Mouse (Mus musculus) kidney, postnatal 0 days (tissue): Measurements from ENCODE around the gene Rps12. TPM values are rescaled to one million over a fixed set of nuclear protein-coding genes. Genes with fewer than 3 reads are reported as not detected.
A peak's percentile ranks its signal among the peaks of the same experiment; 100 is the strongest.

Source experiments
- ATAC-seq: fragments of 200-750 bp; cut with Nextera tagmentation; replicated peaks from 2 replicates; pipeline ENCODE4 v1.8.0; 2017; ENCODE audit warnings: low read depth, moderate number of reproducible peaks, moderate TSS enrichment, moderate library complexity; ENCODE audit not compliant: low FRiP score
- DNase-seq: peaks from one replicate; pipeline ENCODE4 v3.0.0-alpha.2; 2016; ENCODE audit warnings: low spot score
- H3K27ac ChIP-seq: fragments of 300-500 bp; sonication (generic); 2 replicates; pipeline ENCODE4 v1.5.1; 2014; ENCODE audit warnings: mild to moderate bottlenecking
- H3K27me3 ChIP-seq: fragments of 300-500 bp; sonication (generic); 2 replicates; pipeline ENCODE4 v1.6.1; 2014; ENCODE audit warnings: low read length, mixed read lengths; ENCODE audit not compliant: insufficient read depth
- H3K36me3 ChIP-seq: fragments of 300-500 bp; sonication (generic); 2 replicates; pipeline ENCODE4 v1.6.1; 2014; ENCODE audit warnings: low read length, mixed read lengths; ENCODE audit not compliant: insufficient read depth
- H3K4me1 ChIP-seq: fragments of 300-500 bp; sonication (generic); replicated peaks from 2 replicates; pipeline ENCODE4 v1.6.1; 2014; ENCODE audit warnings: antibody characterized with exemption, low read length, mixed read lengths; ENCODE audit not compliant: insufficient read depth
- H3K4me2 ChIP-seq: fragments of 300-500 bp; sonication (generic); 2 replicates; pipeline ENCODE4 v1.6.1; 2014; ENCODE audit warnings: mild to moderate bottlenecking, low read length, moderate library complexity, mixed read lengths
- H3K4me3 ChIP-seq: fragments of 300-500 bp; sonication (generic); replicated peaks from 2 replicates; pipeline ENCODE4 v1.5.1; 2014; ENCODE audit warnings: low read depth, low read length
- H3K9ac ChIP-seq: fragments of 300-500 bp; sonication (generic); 2 replicates; pipeline ENCODE4 v1.6.1; 2014; ENCODE audit warnings: low read depth, low read length
- H3K9me3 ChIP-seq: fragments of 300-500 bp; sonication (generic); replicated peaks from 2 replicates; pipeline ENCODE4 v1.6.1; 2016; ENCODE audit warnings: low read length, inconsistent platforms, mixed read lengths
- CTCF ChIP-seq: IDR thresholded peaks from 2 replicates; pipeline ENCODE4 v1.5.1; 2016; ENCODE audit warnings: antibody characterized with exemption, low read depth, mild to moderate bottlenecking, moderate library complexity
- WGBS: fragments of 180-500 bp; shearing (Covaris S2); extraction: QIAGEN DNeasy Blood & Tissue Kit; methylation state at CpG from one replicate; pipeline ENCODE4 v1.1.7; 2014; 5-methylcytosine and 5-hydroxymethylcytosine counted together
- polyA plus RNA-seq: library from polyadenylated mRNA; unstranded; fragments of >200 nt; fragmentation: Nextera tagmentation; extraction: Ambion mirVana; gene quantifications from 2 replicates; pipeline ENCODE4 v1.2.1, GENCODE M21; 2015

Gene Rps12
- polyA plus RNA-seq = 225 and 241 TPM in 2 replicates

DNA sequence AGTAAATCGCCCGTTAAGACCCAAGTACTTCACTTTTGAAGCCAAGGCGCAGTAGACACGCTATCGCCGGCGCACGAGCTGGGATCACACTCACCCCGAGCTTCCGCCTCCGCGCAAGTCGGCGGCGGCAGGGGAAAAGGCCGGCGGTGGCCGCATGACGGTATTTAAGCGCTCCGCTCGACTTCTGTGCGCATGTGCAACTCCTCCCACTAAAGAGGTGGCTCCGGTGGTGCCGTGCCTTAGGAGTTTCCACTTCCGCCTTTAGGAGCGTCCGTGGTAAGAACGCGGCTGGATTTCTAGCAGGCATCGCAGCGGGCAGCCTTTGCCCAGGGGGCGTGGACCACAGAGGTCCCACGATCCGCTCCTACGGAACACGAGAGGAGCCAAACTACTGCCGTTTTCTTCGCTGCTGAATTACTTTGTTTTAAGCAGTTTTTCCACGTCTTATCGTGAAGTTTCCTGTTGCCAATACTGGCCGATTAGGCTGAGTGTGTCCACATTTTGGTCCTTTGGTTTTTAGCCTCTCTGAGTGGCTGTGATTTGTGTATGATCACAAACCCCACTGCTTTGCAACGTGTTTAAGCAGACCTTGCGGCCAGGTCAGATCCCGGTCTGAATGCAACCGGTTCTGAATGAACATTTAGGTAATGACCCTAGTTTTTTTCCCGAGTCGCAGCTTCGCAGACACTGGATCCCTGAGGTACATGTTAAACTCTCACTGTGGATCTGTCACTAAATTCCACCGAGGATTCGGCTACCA, at the start of gene Rps12:
Rps12 (minus strand) TSS at position 214 of the 760 bp plus-strand sequence.
- Histone ChIP-seq H3K4me2 (peak within 1 kb of the TSS; percentile 81), H3K27me3 (no peaks in the 10 kb centered on the region), H3K4me1 (peaks cover 15% of the 10 kb centered on the region), H3K9me3 (no peaks in the 10 kb centered on the region), H3K27ac (peak within 1 kb of the TSS; percentile 89), H3K9ac (peak within 1 kb of the TSS; percentile 83), H3K4me3 (peak within 1 kb of the TSS; percentile 66), H3K36me3 (peaks cover 14% of the 10 kb centered on the region; the same call in 1 of the 2 replicates)
- under 1% methylated on average over 51 of the region's 51 CpGs for WGBS
- 0 out of 2 replicates have a peak, but pooled peaks have one; percentile 12 for TF ChIP-seq CTCF
- ATAC-seq (peak; percentile 98), DNase-seq (peak; percentile 98)

DNA sequence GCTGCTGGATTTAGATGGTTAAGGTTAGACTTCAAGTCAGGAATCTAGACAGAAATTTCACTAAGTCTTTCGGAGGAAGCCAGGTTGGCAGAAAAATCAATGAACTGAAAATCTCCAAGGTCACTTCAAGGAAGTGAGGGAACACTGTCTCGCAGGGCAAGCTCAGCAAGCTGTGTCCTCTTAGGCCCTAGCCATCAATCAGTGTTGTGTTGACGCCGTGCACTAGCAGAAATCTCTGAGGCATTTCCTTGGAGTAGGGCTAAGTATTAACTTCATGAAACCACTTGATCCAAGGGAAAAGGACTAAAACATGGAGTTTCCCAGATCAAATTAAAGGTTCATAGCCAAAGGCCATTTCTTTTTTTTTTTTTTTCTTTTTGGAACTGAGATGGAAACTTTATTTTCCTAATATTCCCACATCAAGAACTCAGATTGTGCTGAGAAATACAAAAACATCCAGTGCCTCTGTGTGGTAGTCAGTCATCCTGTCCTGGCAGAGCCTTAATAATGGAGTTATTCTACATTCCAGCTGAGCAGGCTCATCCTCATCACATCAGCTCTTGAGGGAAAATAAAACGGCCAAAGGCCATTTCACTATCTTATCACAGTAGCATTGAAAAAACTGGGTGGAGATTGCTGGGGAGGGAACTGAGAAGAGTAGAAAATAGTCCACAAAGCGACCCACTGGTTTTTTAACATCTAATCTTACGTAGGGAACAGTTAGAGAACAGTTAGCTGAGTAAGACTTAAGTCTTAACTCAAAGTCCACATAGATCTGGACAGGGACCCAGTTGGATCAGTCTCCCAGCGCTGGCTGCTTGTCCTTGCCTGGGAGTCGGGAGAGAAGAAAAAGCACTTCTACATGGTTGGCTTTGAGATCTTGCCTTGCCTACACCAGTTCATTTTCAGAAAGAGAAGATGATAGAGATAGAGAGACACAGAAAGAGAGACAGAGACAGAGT, 49.2 kb upstream of the Rps12 start:
- TF ChIP-seq CTCF = no peak
- Histone ChIP-seq H3K4me1 (no peaks in the 10 kb centered on the region), H3K36me3 (no peaks in the 10 kb centered on the region), H3K9ac (no peak overlapping the region), H3K4me3 (no peak overlapping the region), H3K4me2 (no peak overlapping the region), H3K27ac (0 out of 2 replicates have a peak overlapping the region, but pooled peaks have one; percentile 54), H3K9me3 (no peaks in the 10 kb centered on the region), H3K27me3 (no peaks in the 10 kb centered on the region)
- WGBS = 50% methylated on average over 9 of the region's 9 CpGs
- DNase-seq (peak; percentile 14), ATAC-seq (0 out of 2 replicates have a peak, but pooled peaks have one; percentile 57)

DNA sequence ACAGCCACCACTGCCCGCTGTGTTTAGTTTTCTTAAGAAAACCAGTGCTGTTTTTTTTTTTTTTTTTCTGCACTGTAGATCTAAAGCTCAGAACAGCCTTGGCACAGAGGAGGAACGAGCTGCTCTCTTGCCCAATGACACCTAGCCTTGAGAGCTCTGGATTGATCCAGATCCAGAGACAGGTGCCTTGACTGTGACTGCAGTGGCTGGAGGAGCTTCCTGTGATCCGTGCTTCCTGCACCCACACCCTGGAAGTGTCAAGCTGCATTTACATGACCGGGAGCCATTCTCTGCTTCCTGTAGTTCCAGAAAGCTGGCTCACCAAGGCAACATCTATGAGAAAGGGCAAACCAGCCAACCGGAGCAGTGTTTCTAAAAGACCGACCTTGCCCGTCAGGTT, 39.4 kb upstream of the Rps12 start:
- Histone ChIP-seq H3K4me2 (no peak overlapping the region), H3K9me3 (no peaks in the 10 kb centered on the region), H3K4me3 (no peak overlapping the region), H3K4me1 (no peaks in the 10 kb centered on the region), H3K36me3 (peaks cover 25% of the 10 kb centered on the region), H3K27ac (no peak overlapping the region; the same call in 1 of the 2 replicates), H3K9ac (no peak overlapping the region), H3K27me3 (no peaks in the 10 kb centered on the region)
- 45% methylated on average over 7 of the region's 7 CpGs for WGBS
- ATAC-seq (peak; percentile 46; the same call in 1 of the 2 replicates), DNase-seq (peak; percentile 12)
- no peak for TF ChIP-seq CTCF

DNA sequence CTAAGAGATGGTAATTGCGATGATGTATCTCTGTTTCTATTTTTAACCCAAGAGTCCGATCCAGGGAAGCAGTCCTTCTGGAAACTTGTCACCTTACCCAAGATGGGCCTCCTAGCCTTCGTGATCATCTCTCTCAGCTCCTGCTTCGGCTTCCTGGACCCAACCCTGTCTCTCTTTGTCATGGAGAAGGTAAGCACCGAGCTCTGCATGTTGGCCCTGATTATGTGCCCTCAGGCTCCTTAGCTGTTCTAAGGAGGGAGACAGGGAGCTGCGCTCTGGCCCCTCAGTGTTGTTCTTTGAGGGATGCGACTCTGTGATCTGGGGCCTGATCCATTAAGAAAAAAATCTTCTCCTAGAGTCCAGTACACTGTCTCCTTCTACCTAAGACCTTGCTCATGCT, 29.2 kb upstream of the Rps12 start:
- Histone ChIP-seq H3K9ac (no peak overlapping the region), H3K27me3 (no peaks in the 10 kb centered on the region), H3K4me1 (no peaks in the 10 kb centered on the region), H3K27ac (no peak overlapping the region), H3K9me3 (no peaks in the 10 kb centered on the region), H3K4me2 (no peak overlapping the region), H3K36me3 (peaks cover 26% of the 10 kb centered on the region; the same call in 1 of the 2 replicates), H3K4me3 (no peak overlapping the region)
- WGBS = 90% methylated on average over 7 of the region's 7 CpGs
- no peak for TF ChIP-seq CTCF
- DNase-seq (no peak), ATAC-seq (no peak)

DNA sequence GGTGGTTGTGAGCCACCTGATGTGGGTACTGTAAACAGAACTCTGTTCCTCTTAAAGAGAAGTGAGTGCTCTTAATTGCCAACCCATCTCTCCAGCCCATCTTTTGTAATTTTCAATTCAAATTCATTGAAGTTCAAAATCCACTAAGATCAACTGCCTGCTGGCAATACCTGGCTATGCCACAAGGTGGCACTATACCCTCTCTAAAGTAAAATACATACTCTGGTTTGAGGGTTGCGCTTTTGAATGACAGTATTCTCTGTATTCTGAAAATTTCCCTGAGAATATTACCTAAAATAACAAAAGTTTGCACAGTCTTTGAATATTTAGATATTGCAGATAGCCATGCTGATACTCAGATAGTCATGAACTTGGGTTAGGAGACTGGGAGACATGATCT, 28.1 kb upstream of the Rps12 start:
- no peaks in the 10 kb centered on the region for H3K9me3 ChIP-seq
- DNase-seq (peak; percentile 81), ATAC-seq (no peak)
- TF ChIP-seq CTCF = peak; percentile 93
- no peaks in the 10 kb centered on the region for H3K27me3 ChIP-seq
- no peak overlapping the region for H3K27ac ChIP-seq
- WGBS = 52% methylated on average over 1 of the region's 1 CpGs
- no peak overlapping the region for H3K4me3 ChIP-seq
- no peak overlapping the region for H3K4me2 ChIP-seq
- no peak overlapping the region for H3K9ac ChIP-seq
- no peaks in the 10 kb centered on the region for H3K4me1 ChIP-seq
- peaks cover 24% of the 10 kb centered on the region; the same call in 1 of the 2 replicates for H3K36me3 ChIP-seq
